Mouse (Mus musculus): ENCODE results near the gene Etv2. TPM values are rescaled to one million over a fixed set of nuclear protein-coding genes. Genes with fewer than 3 reads are reported as not detected.
A peak's percentile ranks its signal among the peaks of the same experiment; 100 is the strongest.

Gene Etv2
- total RNA-seq, 1 experiment from 2014 or later, result not detected

DNA sequence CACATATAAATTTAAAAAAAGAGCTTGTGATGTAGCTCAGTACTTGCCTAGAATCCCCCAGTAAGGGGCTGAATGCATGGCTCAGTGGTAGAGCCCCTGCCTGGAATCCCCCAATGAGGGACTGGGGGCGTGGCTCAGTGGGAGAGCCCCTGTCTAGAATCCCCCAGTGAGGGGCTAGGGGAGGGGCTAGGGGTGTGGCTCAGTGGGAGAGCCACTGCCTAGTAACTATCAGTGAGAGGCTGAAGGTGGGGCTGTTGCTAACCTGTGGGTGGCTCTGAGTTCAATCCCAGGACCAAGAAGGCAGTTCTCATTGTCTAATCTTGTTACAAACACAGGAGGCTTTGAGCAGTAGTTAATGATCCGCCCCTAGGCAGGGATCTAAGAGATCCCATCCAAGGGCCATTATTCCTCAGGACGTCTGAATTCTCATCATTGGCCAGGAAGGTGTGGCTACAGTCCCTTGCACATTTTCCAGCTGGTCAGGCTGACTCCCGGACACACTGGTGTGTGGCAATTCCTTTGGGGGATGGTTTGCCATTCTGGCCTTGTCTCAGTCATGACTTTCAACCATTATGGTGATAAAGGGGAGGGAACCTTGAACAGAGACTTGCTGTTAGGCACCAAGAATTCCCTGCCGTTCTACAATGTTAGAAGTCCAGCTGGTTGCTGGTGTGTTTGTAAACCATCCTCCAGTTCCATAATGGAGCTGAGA lies 20.4 kb downstream of the Etv2 start:
- no peak for ATAC-seq (ENCODE audit: extremely low read depth, insufficient number of reproducible peaks, low FRiP score, poor library complexity, severe bottlenecking)

DNA sequence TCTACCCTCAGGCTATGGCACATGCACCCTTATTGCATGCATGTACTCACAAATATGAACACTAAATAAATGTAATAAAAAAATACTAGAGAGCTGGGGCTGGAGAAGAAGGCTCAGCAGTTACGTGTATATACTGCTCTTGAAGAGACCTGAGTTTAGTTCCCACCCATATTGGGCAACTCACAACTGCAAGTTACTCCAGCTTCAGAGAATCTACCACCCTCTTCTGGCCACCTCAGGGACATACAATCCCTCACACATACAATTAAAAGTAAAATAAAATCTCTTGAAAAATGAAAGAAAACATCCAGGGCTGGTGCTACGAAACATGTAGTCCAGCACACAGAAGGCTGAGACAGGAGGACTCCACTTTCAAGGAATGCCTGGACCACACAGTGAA lies 21.2 kb downstream of the Etv2 start:
- no peak for ATAC-seq (ENCODE audit: extremely low read depth, insufficient number of reproducible peaks, low FRiP score, poor library complexity, severe bottlenecking)

DNA sequence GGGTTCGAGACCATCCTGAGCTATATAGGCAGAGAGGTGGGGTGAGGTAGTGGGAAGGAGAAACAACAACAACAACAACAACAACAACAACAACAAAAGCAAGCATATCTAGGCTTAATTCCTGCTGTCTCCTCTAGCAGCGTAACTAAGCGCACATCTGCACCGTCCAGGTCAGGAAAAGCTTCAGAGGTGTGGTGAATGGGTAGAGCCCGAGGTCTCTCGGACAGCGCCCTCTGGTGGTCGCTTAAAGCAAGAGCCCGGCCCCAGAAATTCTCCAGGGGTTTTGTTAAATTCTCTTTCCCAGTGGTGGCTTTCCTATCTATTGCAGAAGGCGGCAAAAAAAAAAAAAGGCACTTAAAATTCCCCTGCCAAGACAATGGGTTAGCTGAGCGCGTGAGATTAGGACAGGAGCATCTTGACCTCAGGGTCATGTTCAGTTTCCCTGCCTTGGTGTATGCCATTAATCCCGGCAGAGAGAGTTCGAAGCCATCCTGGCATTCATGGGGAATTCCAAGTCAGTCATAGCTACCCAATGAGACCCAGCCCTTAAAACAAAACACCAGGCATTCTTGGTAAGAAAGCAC lies 22.0 kb downstream of the Etv2 start:
- ATAC-seq (ENCODE audit: extremely low read depth, insufficient number of reproducible peaks, low FRiP score, poor library complexity, severe bottlenecking), result peak; percentile 67; the same call in 1 of the 2 replicates

DNA sequence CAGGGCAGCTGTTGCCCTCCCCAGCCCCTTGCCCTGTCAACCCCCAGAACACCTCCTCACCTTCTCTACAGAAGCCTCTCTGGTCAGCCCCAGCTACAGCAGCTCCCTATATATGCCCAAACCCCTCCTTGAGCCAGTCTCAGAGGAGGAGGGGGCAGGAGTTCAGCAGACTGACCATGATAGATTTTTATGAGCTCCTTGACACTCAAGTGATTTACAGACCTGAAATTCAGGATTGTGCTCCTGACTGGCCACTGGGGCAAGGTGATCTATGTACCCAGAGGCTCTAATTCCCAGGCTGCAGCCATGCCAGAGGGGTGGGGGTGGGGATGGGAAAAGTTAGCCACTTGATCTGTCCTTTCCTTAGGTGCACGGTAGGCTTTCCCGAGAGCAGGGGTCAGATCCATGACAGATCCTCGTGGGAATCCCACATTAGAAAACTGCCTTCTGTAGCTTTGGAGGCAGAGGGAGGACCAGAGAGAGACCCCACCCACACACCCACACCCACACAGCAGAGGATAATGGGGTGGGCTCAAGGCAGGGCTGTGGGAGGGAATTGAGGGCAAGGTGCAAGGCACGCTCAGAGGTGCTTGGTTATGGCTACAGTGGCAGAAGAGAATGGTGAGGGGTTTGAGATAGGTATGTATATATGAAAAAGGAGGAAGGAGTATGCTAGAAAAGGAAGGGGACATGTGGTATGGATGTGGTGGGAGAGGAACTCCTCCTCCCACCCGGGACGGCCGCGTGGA lies 22.8 kb downstream of the Etv2 start, which contains the start of gene Upk1a:
Gene Upk1a (minus strand): TSS at position 194 of the 749 bp plus-strand sequence.
- ATAC-seq (ENCODE audit: extremely low read depth, insufficient number of reproducible peaks, low FRiP score, poor library complexity, severe bottlenecking), result no peak

DNA sequence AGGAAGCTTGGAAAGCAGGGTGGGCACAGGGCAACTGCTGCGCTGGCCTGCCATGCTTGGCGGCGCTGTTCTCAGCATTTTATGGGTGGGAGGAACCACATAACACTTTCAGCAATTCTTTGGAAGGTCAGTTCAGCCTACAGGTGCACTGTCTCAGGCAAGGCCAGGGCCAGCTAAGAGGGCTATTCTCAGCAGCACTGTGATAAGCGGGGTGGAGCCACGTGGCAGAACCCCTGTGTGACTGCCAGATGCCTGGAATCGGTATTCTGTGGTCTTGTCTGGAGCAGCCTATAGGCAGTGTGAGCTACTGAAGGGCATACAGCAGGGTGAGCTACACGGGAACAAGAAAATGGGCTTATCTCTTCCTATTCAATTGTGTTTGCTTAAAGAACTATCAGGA lies 25.6 kb downstream of the Etv2 start:
- ATAC-seq (ENCODE audit: extremely low read depth, insufficient number of reproducible peaks, low FRiP score, poor library complexity, severe bottlenecking), result no peak

DNA sequence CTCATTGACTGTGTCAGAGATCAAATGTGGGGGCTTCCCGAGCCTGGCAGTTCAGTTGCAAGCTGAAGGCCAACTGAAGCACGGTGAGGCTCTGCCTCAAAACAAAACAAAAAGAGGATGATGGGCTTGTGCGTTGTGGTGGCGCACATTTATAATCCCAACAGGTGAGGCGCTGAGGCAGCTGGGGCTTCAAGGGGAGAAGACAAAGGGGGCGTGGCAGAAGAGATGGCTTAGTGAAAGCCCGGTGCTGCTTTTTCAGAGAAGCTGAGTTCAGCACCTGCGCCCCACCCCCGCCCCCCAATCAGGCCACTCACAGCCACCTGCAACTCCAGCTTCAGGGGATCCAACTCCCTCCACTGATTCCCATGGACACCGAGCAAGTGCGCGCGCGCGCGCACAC lies 27.2 kb downstream of the Etv2 start:
- no peak for ATAC-seq (ENCODE audit: extremely low read depth, insufficient number of reproducible peaks, low FRiP score, poor library complexity, severe bottlenecking)

DNA sequence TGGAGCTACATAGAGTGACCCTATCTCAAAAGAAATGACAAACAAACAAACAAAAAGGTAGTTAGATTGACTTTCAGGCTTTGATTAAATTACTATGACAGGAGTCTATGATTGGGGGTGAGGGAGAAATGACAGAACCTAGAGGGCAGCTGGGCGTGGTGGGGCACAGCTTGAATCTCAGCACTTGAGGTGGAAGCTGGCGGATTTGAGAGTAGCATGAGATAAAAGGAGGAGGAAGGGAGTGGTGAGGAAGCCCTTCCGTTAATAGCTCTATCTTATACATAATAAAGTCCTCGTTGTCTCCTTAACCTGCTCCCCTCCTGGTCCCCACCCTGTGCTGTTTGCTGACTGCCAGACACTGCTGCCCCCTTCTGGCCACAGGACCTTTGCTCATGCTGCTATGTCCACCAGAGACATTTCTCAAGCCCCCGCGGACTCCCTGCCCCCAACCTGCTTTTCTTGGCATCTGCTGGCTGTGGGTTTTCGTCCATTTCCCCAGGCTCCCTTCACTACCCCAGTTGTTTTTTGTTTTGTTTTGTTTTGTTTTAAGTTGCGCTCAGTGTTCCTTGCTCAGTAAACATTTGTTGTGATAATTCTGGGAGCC lies 27.8 kb downstream of the Etv2 start:
- peak; percentile 67; the same call in 1 of the 2 replicates for ATAC-seq (ENCODE audit: extremely low read depth, insufficient number of reproducible peaks, low FRiP score, poor library complexity, severe bottlenecking)

DNA sequence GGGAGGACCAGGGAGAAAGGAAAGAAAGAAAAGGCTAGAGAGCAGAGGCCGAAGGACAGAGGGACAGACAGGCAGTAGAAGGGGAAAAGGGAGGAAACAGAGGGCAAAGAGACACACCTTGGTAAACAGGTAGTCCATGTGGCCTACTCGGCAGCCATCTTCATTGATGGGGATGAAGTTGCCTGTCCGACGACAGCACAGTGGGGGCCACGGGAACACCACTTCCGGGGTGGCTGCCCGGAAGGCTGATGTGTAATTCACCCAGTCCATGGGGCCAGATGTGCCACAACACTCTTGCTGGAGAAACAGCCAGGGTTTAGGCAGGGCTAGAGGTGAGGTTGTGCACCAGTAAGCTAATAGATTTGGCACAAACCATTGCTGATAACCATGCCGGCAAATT lies 30.7 kb downstream of the Etv2 start:
- no peak for ATAC-seq (ENCODE audit: extremely low read depth, insufficient number of reproducible peaks, low FRiP score, poor library complexity, severe bottlenecking)

DNA sequence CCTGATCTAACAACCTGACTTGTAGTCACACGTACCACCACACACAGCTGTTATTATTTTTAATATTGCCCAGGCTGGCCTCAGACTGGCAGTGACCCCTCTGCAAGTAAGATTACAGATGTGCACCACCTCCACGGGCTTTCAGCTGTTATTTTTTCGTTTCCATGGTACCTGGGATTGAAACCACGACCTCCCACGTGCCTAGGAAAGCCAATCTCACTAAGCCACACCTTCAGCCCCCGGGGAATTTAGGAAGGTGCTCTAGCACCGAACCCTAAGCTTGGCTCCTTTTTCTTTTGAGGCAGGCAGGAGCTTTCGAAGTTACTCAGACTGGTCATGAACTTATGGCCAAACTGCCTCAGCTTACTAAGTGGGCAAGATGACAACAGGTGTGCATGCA lies 31.2 kb downstream of the Etv2 start:
- ATAC-seq (ENCODE audit: extremely low read depth, insufficient number of reproducible peaks, low FRiP score, poor library complexity, severe bottlenecking), result no peak

DNA sequence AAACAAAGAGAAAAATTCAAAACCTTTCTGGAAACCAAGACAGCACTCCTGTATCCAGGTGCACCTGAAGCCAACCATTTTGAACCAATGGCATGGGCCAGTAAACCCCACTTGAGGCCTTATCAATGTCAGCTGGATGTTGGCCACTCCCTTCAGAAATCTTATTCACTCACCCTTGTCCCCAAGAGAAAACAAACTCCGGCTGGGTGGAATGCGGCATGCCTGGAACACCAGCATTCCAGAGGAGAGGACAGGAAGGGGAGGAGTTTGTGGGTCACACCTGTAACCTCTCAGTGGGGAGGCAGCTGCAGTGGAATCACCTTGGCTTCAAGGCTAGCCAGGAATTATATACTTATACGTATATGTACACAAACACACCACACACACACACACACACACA lies 33.1 kb downstream of the Etv2 start:
- ATAC-seq (ENCODE audit: extremely low read depth, insufficient number of reproducible peaks, low FRiP score, poor library complexity, severe bottlenecking), result no peak

DNA sequence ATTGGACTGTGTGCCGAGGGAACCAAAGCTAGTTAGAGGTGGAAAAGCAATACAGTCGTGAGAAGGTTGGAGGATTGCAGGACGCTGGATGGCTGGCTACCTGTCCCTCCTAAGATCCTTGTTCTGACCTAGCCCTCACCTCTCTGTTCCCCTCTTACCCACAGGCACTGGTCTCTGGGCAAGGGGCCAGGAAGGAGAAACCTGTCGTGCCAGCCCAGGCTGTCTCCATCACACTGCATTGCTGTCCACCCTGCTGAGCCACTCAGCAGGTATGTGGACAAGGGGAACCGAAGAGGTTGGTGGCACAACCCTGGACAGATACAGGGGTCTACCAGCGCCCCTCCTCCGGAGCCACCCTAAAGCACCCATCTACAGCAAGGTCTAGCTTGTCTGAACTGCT lies 35.0 kb downstream of the Etv2 start:
- ATAC-seq (ENCODE audit: extremely low read depth, insufficient number of reproducible peaks, low FRiP score, poor library complexity, severe bottlenecking), result no peak

DNA sequence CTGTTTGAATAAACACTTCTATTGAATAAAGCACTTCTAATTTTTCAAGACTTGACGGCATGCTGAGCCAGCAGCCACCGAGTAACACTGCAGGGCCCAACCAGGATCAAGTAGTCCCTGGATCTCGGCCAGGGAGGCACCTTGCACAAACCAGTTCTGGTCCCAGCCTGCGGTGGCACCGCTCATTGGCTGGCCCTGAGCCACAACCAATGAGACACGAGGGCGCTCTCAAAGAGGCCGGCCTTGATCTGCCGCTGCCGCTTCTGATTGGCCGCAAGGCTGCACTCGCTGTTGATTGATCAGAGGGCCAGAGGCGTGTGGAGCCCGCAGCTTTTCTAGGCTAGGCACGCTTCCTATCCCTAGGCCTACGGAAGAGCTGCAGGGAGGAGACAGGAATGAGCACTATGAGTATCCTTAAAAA lies 35.7 kb downstream of the Etv2 start:
- ATAC-seq (ENCODE audit: extremely low read depth, insufficient number of reproducible peaks, low FRiP score, poor library complexity, severe bottlenecking), result peak; percentile 62; the same call in 1 of the 2 replicates

DNA sequence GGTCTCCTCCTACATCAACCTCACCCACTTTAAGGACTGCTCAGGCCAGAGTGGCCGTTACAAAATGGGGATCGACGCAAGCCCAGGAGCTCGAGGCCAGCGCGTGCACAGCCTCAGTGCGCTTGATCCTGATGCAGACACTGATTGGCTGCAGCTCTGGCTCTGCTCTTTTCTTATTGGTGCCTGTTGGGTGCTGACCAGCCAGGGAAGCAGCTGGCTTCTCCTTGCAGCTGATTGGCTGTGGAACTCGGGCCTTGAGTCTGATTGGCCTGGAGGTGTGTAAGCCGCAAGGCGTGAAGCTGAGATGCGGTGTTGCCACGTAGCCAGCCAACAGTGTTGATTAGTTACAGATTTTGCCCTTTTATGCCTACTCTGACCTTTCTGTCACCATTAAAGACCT lies 36.9 kb downstream of the Etv2 start, which contains the start of gene Zbtb32:
Gene Zbtb32 (minus strand): TSS at position 124 of the 400 bp plus-strand sequence.
- no peak for ATAC-seq (ENCODE audit: extremely low read depth, insufficient number of reproducible peaks, low FRiP score, poor library complexity, severe bottlenecking)

DNA sequence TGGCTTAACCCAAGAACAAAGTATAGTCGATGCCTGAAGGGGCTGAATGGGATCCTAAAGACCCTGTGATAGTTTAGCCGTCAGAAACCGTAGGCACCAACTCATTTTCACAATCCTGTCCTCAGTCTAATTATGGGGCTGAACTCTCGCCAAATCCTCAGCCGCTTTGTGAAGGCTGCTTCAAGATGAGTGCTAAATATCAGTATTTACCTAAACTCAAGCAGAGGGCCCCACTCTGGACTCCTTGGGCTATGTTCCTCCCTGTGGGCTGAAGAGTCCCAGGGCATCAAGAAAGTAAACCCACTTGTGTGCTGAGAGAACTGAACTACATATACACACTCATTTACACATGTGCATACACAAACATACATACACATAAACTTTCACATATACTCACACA lies 38.8 kb downstream of the Etv2 start:
- no peak for ATAC-seq (ENCODE audit: extremely low read depth, insufficient number of reproducible peaks, low FRiP score, poor library complexity, severe bottlenecking)

DNA sequence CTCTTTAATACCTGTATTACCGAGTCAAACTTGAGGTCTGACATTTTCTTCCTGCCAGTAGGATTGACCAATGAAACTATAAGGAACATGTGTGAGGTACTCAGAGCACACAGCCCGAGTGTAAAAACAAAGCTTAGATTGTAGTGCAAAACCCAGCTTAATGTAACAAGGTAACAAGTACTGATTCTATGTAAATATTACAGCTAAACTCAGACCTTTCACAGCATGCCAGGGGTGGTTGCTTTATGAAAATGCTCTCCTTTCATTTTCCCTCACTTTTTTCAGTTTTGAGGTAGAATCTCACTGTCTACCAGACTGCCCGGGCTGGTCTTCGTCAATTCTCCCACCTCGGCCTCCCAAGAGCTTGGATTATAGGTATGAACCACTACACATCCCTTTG lies 39.6 kb downstream of the Etv2 start:
- ATAC-seq (ENCODE audit: extremely low read depth, insufficient number of reproducible peaks, low FRiP score, poor library complexity, severe bottlenecking), result no peak

DNA sequence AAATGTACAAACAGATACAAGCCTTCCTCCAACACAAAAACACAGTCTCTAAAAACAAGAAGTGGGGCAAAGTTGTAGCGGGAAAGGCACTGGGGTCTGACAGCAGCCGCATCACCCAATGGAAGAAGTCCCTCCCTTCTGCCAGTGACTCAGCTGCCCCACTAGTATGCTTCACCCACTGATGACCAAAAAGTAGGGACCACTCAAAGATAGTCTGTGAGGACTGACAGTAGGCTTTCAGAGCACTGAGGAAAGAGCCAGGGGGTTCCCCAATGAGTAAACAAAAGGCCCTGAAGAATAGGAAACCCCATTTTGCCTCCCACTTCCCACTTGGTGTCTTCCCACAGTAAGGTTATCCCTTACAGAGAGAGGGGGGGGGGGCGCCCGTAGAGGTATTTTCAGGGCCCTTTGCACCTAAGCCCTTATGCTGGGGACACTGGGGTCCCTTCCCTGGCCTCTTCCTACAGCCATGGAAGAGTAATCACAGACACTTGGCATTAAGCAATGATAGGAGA lies 41.1 kb downstream of the Etv2 start:
- no peak for ATAC-seq (ENCODE audit: extremely low read depth, insufficient number of reproducible peaks, low FRiP score, poor library complexity, severe bottlenecking)

DNA sequence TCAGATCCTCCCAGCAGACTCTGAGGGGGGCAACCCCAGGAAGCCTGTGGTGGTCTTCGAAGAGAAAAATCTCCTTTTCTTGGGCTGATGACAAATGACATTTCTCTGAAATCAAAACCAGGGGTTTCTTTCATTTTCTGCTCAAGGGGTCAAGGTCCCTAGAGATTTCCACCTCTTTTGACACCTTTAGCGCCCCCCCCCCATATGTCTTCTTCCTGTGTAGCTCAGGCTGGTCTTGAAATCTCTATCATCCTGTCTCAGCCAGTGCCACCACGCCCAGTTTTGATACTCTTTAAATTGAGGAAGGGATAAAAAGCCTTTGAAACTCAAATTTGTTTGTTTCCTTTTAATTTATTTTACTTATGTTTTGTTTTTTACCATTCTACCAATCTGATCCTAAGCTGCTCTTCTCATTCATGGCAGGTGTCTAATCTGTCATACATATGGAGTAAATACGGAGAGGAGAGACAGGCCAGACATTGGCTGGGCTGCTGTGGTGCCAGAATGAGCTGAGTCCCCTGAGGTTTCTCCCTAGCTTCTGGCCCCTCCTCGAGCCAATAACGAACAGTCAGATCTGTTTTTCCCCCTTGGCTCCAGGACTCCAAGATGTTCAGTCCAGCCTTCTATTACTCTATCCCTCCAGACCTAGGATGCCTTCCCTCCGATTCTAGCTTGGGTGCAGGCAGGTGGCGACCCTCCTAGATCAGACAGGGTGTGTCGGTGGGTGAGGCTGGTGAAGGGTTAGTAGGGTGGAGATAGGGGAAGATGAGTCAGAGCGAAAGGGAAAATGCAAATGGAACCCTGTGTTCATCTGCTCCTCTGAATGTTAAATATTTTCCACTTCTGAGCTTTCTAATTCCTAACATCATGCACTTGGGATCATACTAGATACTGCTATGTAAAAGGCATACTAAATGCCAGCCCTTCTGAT lies 41.8 kb downstream of the Etv2 start:
- ATAC-seq (ENCODE audit: extremely low read depth, insufficient number of reproducible peaks, low FRiP score, poor library complexity, severe bottlenecking), result no peak

DNA sequence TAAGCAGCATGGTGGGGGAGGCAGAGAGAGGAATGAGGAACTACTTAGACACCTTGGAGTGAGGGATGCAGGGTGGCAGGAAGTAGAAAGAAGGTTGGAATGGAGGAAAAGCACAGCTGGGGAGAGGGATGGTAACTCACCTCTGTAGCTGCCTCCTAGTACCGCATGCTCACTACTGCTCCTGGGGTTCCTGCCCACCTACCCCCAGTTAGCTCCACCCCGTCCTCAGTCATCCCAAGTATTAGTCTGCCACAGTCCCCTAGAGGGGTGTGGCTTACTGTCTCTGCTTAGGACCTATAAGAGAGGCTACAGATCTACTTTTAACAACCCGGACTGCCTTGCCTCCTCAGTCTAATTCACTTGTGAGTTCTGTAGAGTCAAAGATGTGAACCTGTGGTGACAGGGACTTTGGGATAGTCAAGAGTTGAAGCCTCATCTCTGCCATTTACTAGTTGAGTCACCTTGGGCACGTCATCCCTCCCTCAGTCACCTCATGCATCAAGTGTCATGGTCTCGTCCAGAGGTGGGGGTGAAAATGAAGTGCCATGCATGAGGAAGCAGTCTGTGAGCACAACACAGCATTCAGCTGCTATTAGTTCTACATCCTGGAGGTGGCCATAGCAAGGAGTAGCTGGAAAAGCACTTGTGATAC lies 42.8 kb downstream of the Etv2 start:
- no peak for ATAC-seq (ENCODE audit: extremely low read depth, insufficient number of reproducible peaks, low FRiP score, poor library complexity, severe bottlenecking)

Data from neutrophil, adult 5-6 weeks (primary cell).